Mouse (Mus musculus) cerebellum, adult 2 months (tissue): ENCODE results near the gene Pelp1. TPM values are rescaled to one million over a fixed set of nuclear protein-coding genes. Genes with fewer than 3 reads are reported as not detected.
"Not testable (repeated sequence)": the region's sequence is repeated elsewhere in the genome, so short reads cannot be mapped to it uniquely, and the experiment has no call there.

Experiments
- DNase-seq, 2 experiments: peaks; one replicate each; pipeline ENCODE4 v3.0.0; 2021
- H3K27ac ChIP-seq: fragments of 200-500 bp; 2 replicates; pipeline ENCODE4 v1.5.1; 2012; ENCODE audit warnings: low read length, control low read depth, inconsistent platforms; ENCODE audit not compliant: insufficient read depth
- H3K27me3 ChIP-seq: fragments of 200-500 bp; 2 replicates; pipeline ENCODE4 v1.6.1; 2012; ENCODE audit warnings: inconsistent platforms, mild to moderate bottlenecking, low read length, moderate library complexity; ENCODE audit not compliant: control insufficient read depth, insufficient read depth
- H3K4me1 ChIP-seq: fragments of 200-500 bp; 2 replicates; pipeline ENCODE4 v1.6.1; 2011; ENCODE audit warnings: low read length; ENCODE audit not compliant: control insufficient read depth, insufficient read depth
- H3K4me3 ChIP-seq: fragments of 200-500 bp; replicated peaks from 2 replicates; pipeline ENCODE3; 2011; ENCODE audit warnings: mild to moderate bottlenecking, low read depth, low read length, control low read depth; ENCODE audit not compliant: insufficient read depth
- CTCF ChIP-seq: fragments of 200-500 bp; IDR thresholded peaks from 2 replicates; pipeline ENCODE4 v1.5.1; 2011; ENCODE audit warnings: low read depth, mild to moderate bottlenecking, control low read depth, low read length, moderate library complexity, borderline replicate concordance; ENCODE audit not compliant: insufficient read depth
- POLR2A ChIP-seq: fragments of 200-500 bp; IDR thresholded peaks from 2 replicates; pipeline ENCODE4 v1.6.1; 2011; ENCODE audit warnings: low read length, control low read depth, borderline replicate concordance; ENCODE audit not compliant: insufficient read depth
- WGBS: fragments of 180-500 bp; shearing (Covaris S2); methylation state at CpG from one replicate; pipeline ENCODE4 v1.1.7; 2018; 5-methylcytosine and 5-hydroxymethylcytosine counted together
- polyA plus RNA-seq: library from polyadenylated mRNA; depleted of rRNA; stranded (reverse); fragments of >200 nt; gene quantifications from 2 replicates; pipeline ENCODE4 v1.2.3, GENCODE M21; 2012

Pelp1 gene
- polyA plus RNA-seq, 1 experiment: 18.3 TPM

DNA sequence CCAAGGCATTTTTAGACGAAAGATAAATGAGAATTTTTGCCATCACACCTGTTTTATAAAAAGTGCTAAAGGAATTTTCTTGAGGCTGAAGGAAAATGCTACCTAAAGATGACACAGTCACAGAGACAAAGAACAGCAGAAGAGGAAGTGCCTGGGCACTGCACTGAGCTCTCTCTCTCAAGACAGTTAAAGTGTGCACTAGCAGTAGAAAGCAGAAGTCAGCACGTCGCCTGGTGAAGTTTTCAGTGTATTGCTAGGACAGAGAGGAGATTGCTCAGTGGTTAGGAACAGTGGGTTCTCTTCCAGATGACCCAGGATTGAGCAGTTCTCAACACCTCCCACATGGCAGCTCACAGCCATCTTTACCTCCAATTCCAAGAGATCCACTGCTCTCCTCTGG is 35.5 kb downstream of the Pelp1 start:
- H3K27ac ChIP-seq: no peak overlapping the region
- H3K4me3 ChIP-seq: no peak overlapping the region
- WGBS: 73% methylated on average over 3 of the region's 3 CpGs
- TF ChIP-seq CTCF: no peak
- TF ChIP-seq POLR2A: no peak
- H3K4me1 ChIP-seq: no peaks in the 10 kb centered on the region
- no peaks in the 10 kb centered on the region; the same call in 1 of the 2 replicates for H3K27me3 ChIP-seq
- DNase-seq: no peak

GRCm38 (mm10) chr11:70372849-70373557 is 36.8 kb downstream of the Pelp1 start:
- no peak overlapping the region for H3K27ac ChIP-seq
- TF ChIP-seq CTCF: no peak
- no peak for TF ChIP-seq POLR2A
- DNase-seq: no peak
- H3K27me3 ChIP-seq: no peaks in the 10 kb centered on the region; the same call in 1 of the 2 replicates
- H3K4me1 ChIP-seq: no peaks in the 10 kb centered on the region
- 82% methylated on average over 7 of the region's 7 CpGs for WGBS
- no peak overlapping the region for H3K4me3 ChIP-seq

DNA sequence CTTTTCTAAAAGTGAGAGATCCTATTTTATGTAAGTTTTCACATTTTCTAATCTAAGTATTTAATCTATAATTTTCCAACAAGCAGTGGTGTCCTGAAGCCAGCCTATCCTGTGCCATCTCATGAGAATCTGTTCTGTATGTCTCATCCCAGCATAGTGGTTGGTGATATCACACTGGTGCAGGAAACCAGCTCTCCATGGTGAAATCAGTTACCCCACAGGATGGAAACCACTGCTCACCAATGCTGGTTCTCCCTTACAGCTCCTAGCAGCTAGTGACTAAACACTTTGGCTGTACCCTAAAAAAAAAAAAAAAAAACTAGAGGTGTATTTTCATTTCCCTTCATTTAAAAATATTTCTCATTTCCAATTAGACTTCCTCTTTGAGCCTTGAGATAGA is 37.4 kb downstream of the Pelp1 start:
- no peak overlapping the region for H3K27ac ChIP-seq
- TF ChIP-seq CTCF (no peak), POLR2A (no peak)

DNA sequence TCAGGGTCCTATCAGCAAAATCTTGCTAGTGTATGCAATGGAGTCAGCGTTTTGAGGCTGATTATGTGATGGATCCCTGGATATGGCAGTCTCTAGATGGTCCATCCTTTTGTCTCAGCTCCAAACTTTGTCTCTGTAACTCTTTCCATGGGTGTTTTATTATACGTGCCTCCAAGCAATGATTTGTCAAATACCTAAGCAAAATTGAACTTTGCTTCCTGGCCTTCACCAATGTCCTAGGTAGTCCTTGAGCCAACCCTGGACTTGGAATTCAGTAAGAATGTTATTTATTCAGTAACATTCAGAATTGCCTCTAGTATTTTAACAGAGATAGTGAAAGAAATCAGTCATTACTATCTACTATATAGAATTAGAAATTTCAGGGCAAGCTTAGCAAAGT is 41.2 kb downstream of the Pelp1 start:
- not testable (repeated sequence) for H3K27me3 ChIP-seq, H3K4me1 ChIP-seq, DNase-seq, H3K4me3 ChIP-seq, H3K27ac ChIP-seq
- WGBS: 72% methylated on average over 2 of the region's 2 CpGs

More for the DNA sequence above, 37.4 kb downstream of the Pelp1 start:
- Histone ChIP-seq H3K4me3 (no peak overlapping the region), H3K27me3 (no peaks in the 10 kb centered on the region; the same call in 1 of the 2 replicates), H3K4me1 (no peaks in the 10 kb centered on the region)
- no peak for DNase-seq

GRCm38 (mm10) chr11:70367701-70368100 is 42.1 kb downstream of the Pelp1 start:
- DNase-seq, H3K27ac ChIP-seq, H3K27me3 ChIP-seq, H3K4me3 ChIP-seq, H3K4me1 ChIP-seq: not testable (repeated sequence)
- WGBS: 82% methylated on average over 6 of the region's 6 CpGs

GRCm38 (mm10) chr11:70351868-70352267 is 58.0 kb downstream of the Pelp1 start, which contains the start of gene Alox15:
Alox15 (minus strand) TSS chr11:70352031.
- Histone ChIP-seq H3K4me1 (no peaks in the 10 kb centered on the region), H3K27ac (no peak within 1 kb of the TSS), H3K27me3 (peaks cover 3% of the 10 kb centered on the region; the same call in 1 of the 2 replicates), H3K4me3 (no peak within 1 kb of the TSS)
- WGBS: 1% methylated on average over 19 of the region's 19 CpGs
- DNase-seq: no peak
- no peak for TF ChIP-seq POLR2A
- TF ChIP-seq CTCF: no peak

DNA sequence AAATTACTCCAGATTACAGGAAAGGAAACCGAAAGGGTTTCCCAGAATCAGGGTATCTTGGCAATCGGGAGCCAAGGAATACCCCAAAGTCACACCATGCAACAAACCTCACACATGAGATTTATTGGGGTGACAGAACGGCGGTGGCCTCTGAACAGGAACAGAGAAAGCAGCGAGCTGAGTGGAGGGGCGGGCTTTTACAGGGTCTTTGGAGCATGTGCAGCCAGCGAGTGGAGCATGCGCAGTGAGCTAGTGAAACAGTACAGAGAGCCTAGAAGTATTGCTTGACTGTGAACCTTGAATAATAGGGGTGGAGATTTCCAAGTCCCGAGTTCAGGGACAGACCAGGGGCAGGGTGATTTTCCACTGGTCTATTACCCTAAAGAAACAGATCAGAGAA is 61.2 kb downstream of the Pelp1 start:
- no peak overlapping the region for H3K4me3 ChIP-seq
- WGBS: 83% methylated on average over 9 of the region's 9 CpGs
- no peak overlapping the region for H3K27ac ChIP-seq
- TF ChIP-seq POLR2A (no peak), CTCF (no peak)
- no peak for DNase-seq
- H3K4me1 ChIP-seq: no peaks in the 10 kb centered on the region
- H3K27me3 ChIP-seq: peaks cover 3% of the 10 kb centered on the region; the same call in 1 of the 2 replicates

- TF ChIP-seq POLR2A (no peak), CTCF (no peak)
- WGBS: 84% methylated on average over 10 of the region's 10 CpGs
- H3K27me3 ChIP-seq: peaks cover 3% of the 10 kb centered on the region; the same call in 1 of the 2 replicates
These were observed 62.0 kb downstream of the Pelp1 start for GRCm38 (mm10) chr11:70347861-70348260.

More at GRCm38 (mm10) chr11:70347861-70348260, 62.0 kb downstream of the Pelp1 start:
- no peaks in the 10 kb centered on the region for H3K4me1 ChIP-seq
- H3K27ac ChIP-seq: no peak overlapping the region
- no peak overlapping the region for H3K4me3 ChIP-seq
- no peak for DNase-seq
